Mouse (Mus musculus): ENCODE measurements around the gene Ak4. TPM values are rescaled to one million over a fixed set of nuclear protein-coding genes. Genes with fewer than 3 reads are reported as not detected.

Ak4 gene
- polyA plus RNA-seq, 1 experiment from 2014 or later, result 11.9 TPM

- 93% methylated on average over 6 of the region's 6 CpGs for WGBS
- Histone ChIP-seq H3K27me3 (ENCODE audit: control insufficient read depth, insufficient read depth, low read length) (no peaks in the 10 kb centered on the region), H3K4me3 (ENCODE audit: low read depth, low read length) (no peak overlapping the region), H3K9me3 (ENCODE audit: control insufficient read depth, low read length) (no peaks in the 10 kb centered on the region), H3K4me2 (ENCODE audit: low read depth, low read length, severe bottlenecking) (no peak overlapping the region), H3K36me3 (ENCODE audit: control insufficient read depth, insufficient read depth, low read length) (no peaks in the 10 kb centered on the region; the same call in 1 of the 2 replicates), H3K27ac (ENCODE audit: low read depth, low read length) (no peak overlapping the region), H3K4me1 (replicated peaks; ENCODE audit: control insufficient read depth, insufficient read depth, low read length) (no peaks in the 10 kb centered on the region), H3K9ac (ENCODE audit: low read length) (no peak overlapping the region)
- DNase-seq (ENCODE audit: low spot score) (no peak), ATAC-seq (replicated peaks; ENCODE audit: low FRiP score) (no peak)
Observed at GRCm38 (mm10) chr4:101426566-101426965, 7.5 kb downstream of the Ak4 start.

- H3K9ac ChIP-seq (ENCODE audit: low read length), result no peak overlapping the region
Observed at GRCm38 (mm10) chr4:101427886-101428680, 9.0 kb downstream of the Ak4 start.

GRCm38 (mm10) chr4:101429073-101429472 lies 10.0 kb downstream of the Ak4 start:
- DNase-seq (ENCODE audit: low spot score) (no peak), ATAC-seq (replicated peaks; ENCODE audit: low FRiP score) (no peak)
- Histone ChIP-seq H3K27me3 (ENCODE audit: control insufficient read depth, insufficient read depth, low read length) (no peaks in the 10 kb centered on the region), H3K4me1 (replicated peaks; ENCODE audit: control insufficient read depth, insufficient read depth, low read length) (no peaks in the 10 kb centered on the region), H3K27ac (ENCODE audit: low read depth, low read length) (no peak overlapping the region), H3K36me3 (ENCODE audit: control insufficient read depth, insufficient read depth, low read length) (no peaks in the 10 kb centered on the region; the same call in 1 of the 2 replicates), H3K4me2 (ENCODE audit: low read depth, low read length, severe bottlenecking) (no peak overlapping the region), H3K4me3 (ENCODE audit: low read depth, low read length) (no peak overlapping the region), H3K9ac (ENCODE audit: low read length) (no peak overlapping the region), H3K9me3 (ENCODE audit: control insufficient read depth, low read length) (no peaks in the 10 kb centered on the region)
- WGBS, result 94% methylated on average over 2 of the region's 2 CpGs

More at GRCm38 (mm10) chr4:101427886-101428680, 9.0 kb downstream of the Ak4 start:
- H3K27ac ChIP-seq (ENCODE audit: low read depth, low read length), result no peak overlapping the region
- H3K9me3 ChIP-seq (ENCODE audit: control insufficient read depth, low read length), result no peaks in the 10 kb centered on the region
- no peak overlapping the region for H3K4me2 ChIP-seq (ENCODE audit: low read depth, low read length, severe bottlenecking)
- WGBS, result 89% methylated on average over 11 of the region's 11 CpGs
- no peak overlapping the region for H3K4me3 ChIP-seq (ENCODE audit: low read depth, low read length)
- no peak for ATAC-seq (replicated peaks; ENCODE audit: low FRiP score)
- no peaks in the 10 kb centered on the region for H3K27me3 ChIP-seq (ENCODE audit: control insufficient read depth, insufficient read depth, low read length)
- DNase-seq (ENCODE audit: low spot score), result no peak
- H3K4me1 ChIP-seq (replicated peaks; ENCODE audit: control insufficient read depth, insufficient read depth, low read length), result no peaks in the 10 kb centered on the region
- H3K36me3 ChIP-seq (ENCODE audit: control insufficient read depth, insufficient read depth, low read length), result no peaks in the 10 kb centered on the region; the same call in 1 of the 2 replicates

GRCm38 (mm10) chr4:101430000-101430399 lies 10.9 kb downstream of the Ak4 start:
- Histone ChIP-seq H3K27ac (ENCODE audit: low read depth, low read length) (no peak overlapping the region), H3K9me3 (ENCODE audit: control insufficient read depth, low read length) (no peaks in the 10 kb centered on the region), H3K9ac (ENCODE audit: low read length) (no peak overlapping the region), H3K4me3 (ENCODE audit: low read depth, low read length) (no peak overlapping the region), H3K4me1 (replicated peaks; ENCODE audit: control insufficient read depth, insufficient read depth, low read length) (no peaks in the 10 kb centered on the region), H3K4me2 (ENCODE audit: low read depth, low read length, severe bottlenecking) (no peak overlapping the region), H3K27me3 (ENCODE audit: control insufficient read depth, insufficient read depth, low read length) (no peaks in the 10 kb centered on the region), H3K36me3 (ENCODE audit: control insufficient read depth, insufficient read depth, low read length) (no peaks in the 10 kb centered on the region; the same call in 1 of the 2 replicates)
- DNase-seq (ENCODE audit: low spot score) (no peak), ATAC-seq (replicated peaks; ENCODE audit: low FRiP score) (no peak)
- WGBS, result 97% methylated on average over 6 of the region's 6 CpGs

- H3K9ac ChIP-seq (ENCODE audit: low read length), result no peak overlapping the region
- no peak overlapping the region for H3K27ac ChIP-seq (ENCODE audit: low read depth, low read length)
- no peaks in the 10 kb centered on the region for H3K4me1 ChIP-seq (replicated peaks; ENCODE audit: control insufficient read depth, insufficient read depth, low read length)
- DNase-seq (ENCODE audit: low spot score) (no peak), ATAC-seq (replicated peaks; ENCODE audit: low FRiP score) (no peak)
- H3K9me3 ChIP-seq (ENCODE audit: control insufficient read depth, low read length), result no peaks in the 10 kb centered on the region
- WGBS, result 94% methylated on average over 8 of the region's 8 CpGs
- H3K4me2 ChIP-seq (ENCODE audit: low read depth, low read length, severe bottlenecking), result no peak overlapping the region
- no peak overlapping the region for H3K4me3 ChIP-seq (ENCODE audit: low read depth, low read length)
- H3K27me3 ChIP-seq (ENCODE audit: control insufficient read depth, insufficient read depth, low read length), result no peaks in the 10 kb centered on the region
- no peaks in the 10 kb centered on the region for H3K36me3 ChIP-seq (ENCODE audit: control insufficient read depth, insufficient read depth, low read length)
Observed at GRCm38 (mm10) chr4:101436761-101437512, 17.9 kb downstream of the Ak4 start.

- Histone ChIP-seq H3K27ac (ENCODE audit: low read depth, low read length) (no peak overlapping the region), H3K4me3 (ENCODE audit: low read depth, low read length) (no peak overlapping the region), H3K27me3 (ENCODE audit: control insufficient read depth, insufficient read depth, low read length) (no peaks in the 10 kb centered on the region), H3K4me1 (replicated peaks; ENCODE audit: control insufficient read depth, insufficient read depth, low read length) (no peaks in the 10 kb centered on the region), H3K9ac (ENCODE audit: low read length) (no peak overlapping the region), H3K4me2 (ENCODE audit: low read depth, low read length, severe bottlenecking) (no peak overlapping the region), H3K9me3 (ENCODE audit: control insufficient read depth, low read length) (no peaks in the 10 kb centered on the region), H3K36me3 (ENCODE audit: control insufficient read depth, insufficient read depth, low read length) (no peaks in the 10 kb centered on the region)
- DNase-seq (ENCODE audit: low spot score), result no peak
- ATAC-seq (replicated peaks; ENCODE audit: low FRiP score), result no peak
- WGBS, result 81% methylated on average over 8 of the region's 8 CpGs
Observed at GRCm38 (mm10) chr4:101438271-101438670, 19.2 kb downstream of the Ak4 start.

GRCm38 (mm10) chr4:101439738-101440389 lies 20.8 kb downstream of the Ak4 start:
- H3K4me1 ChIP-seq (replicated peaks; ENCODE audit: control insufficient read depth, insufficient read depth, low read length), result no peaks in the 10 kb centered on the region
- H3K27ac ChIP-seq (ENCODE audit: low read depth, low read length), result no peak overlapping the region
- no peak overlapping the region for H3K4me3 ChIP-seq (ENCODE audit: low read depth, low read length)
- 81% methylated on average over 13 of the region's 13 CpGs for WGBS
- no peak for DNase-seq (ENCODE audit: low spot score)
- no peak overlapping the region for H3K9ac ChIP-seq (ENCODE audit: low read length)
- no peak overlapping the region for H3K4me2 ChIP-seq (ENCODE audit: low read depth, low read length, severe bottlenecking)
- H3K9me3 ChIP-seq (ENCODE audit: control insufficient read depth, low read length), result no peaks in the 10 kb centered on the region
- no peaks in the 10 kb centered on the region for H3K27me3 ChIP-seq (ENCODE audit: control insufficient read depth, insufficient read depth, low read length)
- no peaks in the 10 kb centered on the region for H3K36me3 ChIP-seq (ENCODE audit: control insufficient read depth, insufficient read depth, low read length)
- ATAC-seq (replicated peaks; ENCODE audit: low FRiP score), result no peak

GRCm38 (mm10) chr4:101442791-101443190 lies 23.7 kb downstream of the Ak4 start:
- Histone ChIP-seq H3K4me1 (replicated peaks; ENCODE audit: control insufficient read depth, insufficient read depth, low read length) (no peaks in the 10 kb centered on the region), H3K27me3 (ENCODE audit: control insufficient read depth, insufficient read depth, low read length) (no peaks in the 10 kb centered on the region), H3K27ac (ENCODE audit: low read depth, low read length) (no peak overlapping the region), H3K9ac (ENCODE audit: low read length) (no peak overlapping the region), H3K9me3 (ENCODE audit: control insufficient read depth, low read length) (no peaks in the 10 kb centered on the region), H3K36me3 (ENCODE audit: control insufficient read depth, insufficient read depth, low read length) (no peaks in the 10 kb centered on the region), H3K4me3 (ENCODE audit: low read depth, low read length) (no peak overlapping the region), H3K4me2 (ENCODE audit: low read depth, low read length, severe bottlenecking) (no peak overlapping the region)
- ATAC-seq (replicated peaks; ENCODE audit: low FRiP score), result no peak
- 89% methylated on average over 2 of the region's 2 CpGs for WGBS
- DNase-seq (ENCODE audit: low spot score), result no peak
